Mouse (Mus musculus) induced T-regulatory cell, adult 2 months (primary cell): ENCODE results near the gene Slc35d1.

Experiments
- DNase-seq: peaks from one replicate; pipeline ENCODE4 v3.0.0-alpha.2; 2012; ENCODE audit warnings: low read depth

The Slc35d1 gene

DNA sequence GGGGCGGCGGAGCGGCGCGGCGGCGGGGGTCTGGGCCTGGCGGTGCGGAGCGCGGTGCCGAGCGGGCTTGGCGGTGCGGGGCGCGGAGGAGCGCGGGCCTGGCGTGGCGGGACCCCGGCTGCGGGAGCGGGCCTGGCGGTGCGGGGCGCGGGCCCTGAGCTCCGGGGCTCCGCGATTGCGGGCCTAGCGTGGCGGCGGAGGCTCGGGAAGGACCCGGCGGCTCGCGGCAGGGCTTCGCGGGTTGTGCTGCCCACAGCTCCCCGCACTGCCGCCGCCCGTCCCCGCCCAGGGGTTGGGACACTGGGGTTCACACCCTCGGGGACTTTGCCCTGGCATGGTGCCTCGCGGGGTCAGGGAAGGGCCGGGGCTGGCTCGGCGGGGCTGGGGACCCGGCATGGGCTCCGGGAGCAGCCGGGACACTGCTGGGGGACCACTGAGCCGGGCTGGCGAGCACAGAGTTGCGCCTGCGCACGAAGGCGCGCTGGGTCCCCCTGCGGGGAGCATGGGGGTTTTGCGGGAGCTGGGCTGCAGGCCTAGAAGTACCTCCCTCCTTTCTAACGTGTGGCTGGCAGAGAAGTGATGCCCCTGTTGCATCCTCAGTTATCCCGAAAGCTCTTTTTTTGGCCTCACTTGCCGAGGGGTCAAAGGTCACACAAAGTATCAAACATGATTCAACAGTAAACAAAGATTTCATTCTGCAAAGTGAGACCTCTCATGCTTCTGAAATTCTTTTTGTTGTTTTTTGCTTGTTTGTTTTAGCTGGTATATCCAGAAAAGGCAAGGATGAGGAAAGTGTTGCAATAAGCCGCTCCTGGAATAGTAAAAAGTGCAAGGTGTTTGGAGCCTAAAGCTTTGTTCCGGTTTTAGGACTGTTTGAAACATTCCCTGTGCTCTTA lies at the start of gene Slc35d1:
TSS of gene Slc35d1 (minus strand) at position 240 of the 896 bp plus-strand sequence.
- DNase-seq: peak; percentile 78

GRCm38 (mm10) chr4:103263812-103264396 lies 48.9 kb upstream of the Slc35d1 start:
- no peak for DNase-seq

DNA sequence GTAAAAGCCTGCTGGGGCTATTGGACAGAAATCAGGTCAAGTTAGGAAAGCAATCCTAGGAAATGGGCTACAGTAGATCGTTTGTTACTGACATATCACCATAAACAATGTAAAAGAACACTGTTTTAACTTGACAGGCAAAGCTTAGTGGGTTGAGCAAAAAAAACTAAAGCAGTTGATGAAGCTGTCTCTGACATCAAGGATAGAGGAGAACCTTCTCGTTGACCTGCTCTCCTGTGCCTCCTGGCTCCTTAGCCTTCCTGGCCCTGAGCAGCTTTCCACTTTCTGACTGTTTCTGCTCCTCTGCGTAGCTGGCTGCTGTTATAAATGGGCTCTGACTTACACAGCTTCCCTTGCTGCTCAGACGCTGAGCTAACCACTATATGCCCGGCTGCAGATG lies 48.4 kb upstream of the Slc35d1 start:
- DNase-seq: no peak

DNA sequence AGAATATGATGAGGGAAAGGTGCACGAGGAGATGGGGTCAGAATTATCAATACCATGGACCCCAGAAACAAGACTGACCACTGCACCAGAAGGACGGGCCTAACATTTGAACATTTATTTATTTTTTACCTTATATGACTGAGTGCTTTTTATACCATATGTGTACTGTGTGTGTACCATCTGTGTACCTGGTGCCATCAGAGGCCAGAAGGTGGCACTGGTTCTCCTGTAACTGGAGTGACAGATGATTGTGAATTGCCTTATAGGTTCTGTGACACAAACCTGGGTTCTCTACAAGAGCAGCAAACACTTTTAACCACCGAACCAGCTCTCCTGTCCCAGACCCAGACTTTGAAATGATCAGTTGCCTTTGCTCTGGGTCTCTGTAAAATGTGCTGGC lies 43.9 kb upstream of the Slc35d1 start:
- peak; percentile 11 for DNase-seq

GRCm38 (mm10) chr4:103253846-103254245 lies 38.9 kb upstream of the Slc35d1 start:
- no peak for DNase-seq

DNA sequence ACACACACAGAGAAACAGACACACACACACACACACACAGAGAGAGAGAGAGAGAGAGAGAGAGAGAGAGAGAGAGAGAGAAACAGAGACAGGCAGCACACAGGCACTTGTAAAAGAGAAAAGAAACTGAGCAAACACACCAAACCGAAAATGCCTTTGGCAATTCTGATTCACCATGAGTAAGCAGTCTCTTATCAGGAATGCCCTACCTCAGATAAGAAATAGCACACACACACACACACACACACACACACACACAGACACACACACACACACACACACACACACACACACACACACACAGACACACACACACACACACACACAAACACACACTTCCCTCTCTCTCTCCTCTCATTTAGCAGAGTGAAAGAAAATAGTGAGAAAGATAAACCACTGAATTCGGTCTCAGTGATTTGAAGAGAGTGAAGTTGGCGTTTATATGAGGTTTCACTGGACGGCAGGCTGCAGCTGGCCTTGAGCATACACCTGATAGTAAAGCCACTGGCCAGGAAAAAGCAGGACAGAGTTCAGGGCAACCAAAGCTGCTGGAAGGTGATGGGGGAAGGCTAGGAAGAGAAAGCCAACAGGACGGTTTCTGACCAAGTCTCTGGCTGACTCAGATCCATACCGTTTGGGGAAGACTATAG lies 34.6 kb upstream of the Slc35d1 start:
- no peak for DNase-seq

- no peak for DNase-seq
Measured at GRCm38 (mm10) chr4:103247813-103248212, 32.8 kb upstream of the Slc35d1 start.

DNA sequence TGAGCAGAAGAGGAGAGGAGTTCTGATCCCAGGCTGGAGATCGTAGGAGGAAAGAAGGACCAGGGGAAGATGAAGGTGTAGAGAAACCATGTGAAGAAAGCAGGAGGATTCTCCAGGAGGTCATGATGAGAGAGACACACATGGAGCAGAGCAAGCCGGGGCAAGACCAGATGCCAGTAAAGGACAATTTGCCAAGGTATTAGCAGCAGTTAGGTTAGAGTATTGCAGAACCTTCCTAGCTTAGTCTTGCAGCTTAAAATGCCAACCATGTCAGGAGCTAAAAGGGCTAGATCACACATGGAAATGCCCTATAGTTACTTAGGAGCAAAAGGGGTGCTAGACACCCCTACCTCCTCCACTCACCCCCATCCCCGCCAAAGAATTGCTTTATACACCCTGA lies 32.3 kb upstream of the Slc35d1 start:
- no peak for DNase-seq

- no peak for DNase-seq
Measured at GRCm38 (mm10) chr4:103232156-103232555, 17.2 kb upstream of the Slc35d1 start.

DNA sequence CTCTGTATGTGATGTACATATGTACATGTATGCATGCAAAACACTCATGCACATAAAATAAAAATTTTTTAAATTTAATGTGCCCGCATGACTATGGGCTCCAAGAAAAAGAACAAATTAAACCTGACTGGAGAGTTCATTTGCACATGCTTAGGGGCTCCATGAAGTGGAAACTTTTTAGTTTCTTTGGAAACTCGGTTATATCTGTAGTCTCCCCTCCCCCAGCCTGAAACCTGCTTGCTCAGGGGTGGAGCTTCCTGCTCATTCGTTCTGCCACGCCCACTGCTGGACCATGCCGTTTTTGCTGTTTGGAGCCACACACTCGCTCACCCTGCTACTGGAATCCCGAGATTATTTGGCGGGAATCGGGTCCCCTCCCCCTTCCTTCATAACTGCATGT lies 7.9 kb upstream of the Slc35d1 start:
- DNase-seq: peak; percentile 12

DNA sequence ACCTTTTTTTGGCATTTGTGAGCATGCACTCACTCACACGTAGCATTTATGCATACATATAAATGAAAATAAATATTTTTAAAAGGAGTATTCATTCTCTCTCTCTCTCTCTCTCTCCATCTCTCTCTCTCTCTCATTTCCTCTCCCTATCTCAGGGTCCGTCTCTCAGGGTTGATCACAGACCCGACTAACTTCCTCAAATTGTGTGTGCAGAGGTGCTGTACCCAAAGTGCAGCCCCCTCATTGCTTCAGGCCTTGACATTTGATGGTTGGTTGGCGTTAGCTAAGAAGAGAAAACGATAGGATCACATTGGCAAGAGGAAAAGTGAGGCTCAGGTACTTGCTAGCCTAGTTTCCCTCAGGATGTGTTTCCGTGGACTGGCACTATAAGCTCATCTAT lies 6.8 kb upstream of the Slc35d1 start:
- DNase-seq: no peak

DNA sequence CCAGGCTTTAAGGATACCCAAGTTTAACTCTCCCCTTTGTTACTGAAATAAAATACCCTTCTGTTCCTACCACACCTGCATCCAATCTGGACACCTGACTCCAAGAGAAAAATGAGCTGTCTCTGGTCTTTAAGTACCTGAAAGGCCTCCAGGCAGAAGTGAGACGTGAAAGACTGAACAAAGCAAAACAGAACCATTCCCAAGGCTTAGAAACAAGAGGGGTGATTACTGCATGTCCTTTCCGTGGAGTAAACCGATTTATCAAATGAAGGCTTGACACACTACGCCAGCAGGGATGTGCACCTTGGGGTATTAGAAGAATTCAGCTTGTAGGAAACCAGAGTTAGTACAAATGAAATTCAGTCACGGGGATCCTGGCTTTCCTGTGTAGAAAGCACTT lies 4.0 kb upstream of the Slc35d1 start:
- no peak for DNase-seq

DNA sequence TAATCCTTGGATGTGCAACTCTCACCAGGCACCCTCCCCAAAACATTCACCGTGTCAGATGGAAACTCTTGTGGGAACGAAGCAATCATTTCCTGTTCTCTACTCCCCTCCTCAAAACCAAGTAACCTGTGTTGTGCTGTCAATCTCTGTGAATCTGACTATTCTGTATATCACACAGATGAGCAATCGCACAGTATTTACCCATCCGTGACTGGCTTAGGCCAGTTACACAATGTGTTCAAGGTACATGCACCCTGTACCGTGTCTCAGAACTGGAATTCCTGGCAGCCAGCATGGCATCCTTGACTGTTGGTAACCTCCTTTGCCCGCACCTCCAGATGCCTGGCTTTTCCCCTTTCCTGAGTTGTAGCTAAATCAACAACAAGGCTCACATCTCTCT lies 1.1 kb upstream of the Slc35d1 start:
- peak; percentile 67 for DNase-seq

DNA sequence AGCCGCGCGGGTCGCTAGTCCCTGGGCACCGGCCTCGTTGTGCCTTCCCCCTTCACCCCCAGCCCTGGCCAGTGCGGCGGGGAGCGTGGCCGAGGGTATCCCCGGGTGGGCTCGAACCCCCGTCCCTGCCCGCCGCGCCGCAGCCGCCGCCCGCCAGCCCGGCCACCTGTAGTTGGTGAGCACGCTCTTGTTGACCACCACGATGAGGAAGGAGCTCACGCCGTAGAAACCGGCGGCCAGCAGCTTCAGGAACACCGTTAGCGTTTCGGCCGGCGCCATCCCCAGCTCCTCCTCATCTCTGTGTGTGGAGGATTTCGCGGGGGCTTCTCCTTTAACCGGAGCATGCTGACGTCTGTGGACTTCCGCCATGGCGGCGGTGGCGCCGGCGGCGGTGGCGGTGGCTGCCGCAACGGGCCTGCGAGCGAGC lies 453 bp downstream of the Slc35d1 start:
- peak; percentile 80 for DNase-seq

GRCm38 (mm10) chr4:103213859-103214497 lies 986 bp downstream of the Slc35d1 start:
- peak; percentile 68 for DNase-seq

DNA sequence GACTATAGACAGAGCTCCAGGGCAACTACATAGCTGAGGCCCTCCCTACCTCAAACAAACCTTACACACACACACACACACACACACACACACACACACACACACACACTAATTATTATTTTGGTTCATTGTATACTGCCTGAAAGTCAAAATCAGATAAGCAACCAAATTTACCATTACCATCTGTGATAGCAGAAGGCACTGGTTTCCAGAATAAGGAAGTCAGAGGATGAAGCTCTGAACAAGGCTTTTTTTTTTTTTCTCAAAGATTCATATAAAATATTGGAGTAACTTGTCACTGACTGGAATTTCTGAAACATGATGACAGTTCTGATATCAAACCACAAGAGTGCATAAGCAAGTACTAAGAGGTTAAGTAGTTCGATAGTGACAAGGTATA lies 6.4 kb downstream of the Slc35d1 start:
- DNase-seq: no peak

DNA sequence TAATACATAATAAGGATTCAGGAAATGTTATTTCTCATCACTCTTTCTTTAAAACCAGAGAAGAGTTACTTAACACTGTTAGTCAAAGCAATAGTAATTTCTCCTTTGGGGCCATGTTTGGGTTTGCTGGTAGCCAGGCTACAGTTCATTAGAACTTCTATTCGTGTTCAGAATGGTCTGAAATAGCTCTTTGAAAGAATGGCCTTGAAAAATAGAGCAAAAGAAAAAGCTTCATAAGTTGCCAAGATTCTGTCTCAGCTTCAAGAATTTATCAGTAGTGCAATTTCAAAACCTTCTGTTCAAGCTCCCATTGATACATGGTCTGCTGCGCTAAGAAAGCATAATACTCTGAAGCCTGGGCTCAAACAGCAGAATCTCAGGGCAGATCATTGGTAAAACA lies 11.3 kb downstream of the Slc35d1 start:
- no peak for DNase-seq

- DNase-seq: no peak
Measured at GRCm38 (mm10) chr4:103200046-103200445, 14.9 kb downstream of the Slc35d1 start.

- no peak for DNase-seq
Measured at GRCm38 (mm10) chr4:103199086-103199485, 15.9 kb downstream of the Slc35d1 start.

DNA sequence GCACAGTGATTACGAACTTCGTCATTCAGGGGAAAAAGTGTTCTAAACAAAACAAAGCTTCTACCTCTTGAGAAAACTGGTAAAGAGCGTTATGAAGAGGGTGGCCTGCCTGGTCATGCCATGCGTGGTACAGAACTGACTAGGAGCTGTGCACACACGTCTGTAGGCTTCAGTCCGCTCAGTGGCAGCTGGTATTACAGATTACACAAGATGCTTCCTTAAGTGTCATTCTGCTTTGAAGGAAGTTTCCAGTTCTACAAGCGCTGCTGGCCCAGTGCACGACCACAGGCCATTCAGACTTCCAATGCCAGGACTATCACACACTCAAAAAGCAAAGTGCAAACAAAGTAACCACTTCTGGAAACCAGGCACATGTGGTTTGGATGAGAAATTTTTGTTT lies 17.6 kb downstream of the Slc35d1 start:
- DNase-seq: no peak

GRCm38 (mm10) chr4:103192421-103192820 lies 22.5 kb downstream of the Slc35d1 start:
- peak; percentile 27 for DNase-seq
